Mouse (Mus musculus) forebrain, embryonic 11.5 days (tissue): Measurements from ENCODE around the gene Sult1c2. TPM values are rescaled to one million over a fixed set of nuclear protein-coding genes. Genes with fewer than 3 reads are reported as not detected.
"Not testable (repeated sequence)": the region's sequence is repeated elsewhere in the genome, so short reads cannot be mapped to it uniquely, and the experiment has no call there.

Experiments used
- ATAC-seq: fragments of 200-750 bp; cut with Nextera tagmentation; replicated peaks from 2 replicates; pipeline ENCODE4 v1.8.0; 2017; ENCODE audit warnings: moderate TSS enrichment; ENCODE audit not compliant: low FRiP score
- DNase-seq: peaks from one replicate; pipeline ENCODE4 v3.0.0-alpha.2; 2017; ENCODE audit warnings: low spot score
- H3K27ac ChIP-seq: fragments of 300-500 bp; sonication (generic); 2 replicates; pipeline ENCODE4 v1.5.1; 2014; ENCODE audit warnings: low read depth, low read length
- H3K27me3 ChIP-seq: fragments of 300-500 bp; sonication (generic); 2 replicates; pipeline ENCODE4 v1.6.1; 2014; ENCODE audit warnings: mild to moderate bottlenecking, low read length, mixed read lengths; ENCODE audit not compliant: control insufficient read depth, insufficient read depth
- H3K36me3 ChIP-seq: fragments of 300-500 bp; sonication (generic); 2 replicates; pipeline ENCODE4 v1.6.1; 2014; ENCODE audit warnings: mild to moderate bottlenecking, low read length, moderate library complexity, mixed read lengths; ENCODE audit not compliant: control insufficient read depth, insufficient read depth
- H3K4me1 ChIP-seq: fragments of 300-500 bp; sonication (generic); replicated peaks from 2 replicates; pipeline ENCODE4 v1.6.1; 2014; ENCODE audit warnings: low read length, mixed read lengths; ENCODE audit not compliant: control insufficient read depth, insufficient read depth
- H3K4me2 ChIP-seq: fragments of 300-500 bp; sonication (generic); 2 replicates; pipeline ENCODE4 v1.6.1; 2014; ENCODE audit warnings: low read depth, mild to moderate bottlenecking, low read length, moderate library complexity, mixed read lengths; ENCODE audit not compliant: severe bottlenecking
- H3K4me3 ChIP-seq: fragments of 300-500 bp; sonication (generic); 2 replicates; pipeline ENCODE4 v1.5.1; 2014; ENCODE audit warnings: low read depth, low read length
- H3K9ac ChIP-seq: fragments of 300-500 bp; sonication (generic); 2 replicates; pipeline ENCODE4 v1.6.1; 2014; ENCODE audit warnings: low read length
- H3K9me3 ChIP-seq: fragments of 300-500 bp; sonication (generic); 2 replicates; pipeline ENCODE4 v1.6.1; 2016; ENCODE audit warnings: low read length, mixed read lengths; ENCODE audit not compliant: control insufficient read depth
- WGBS: fragments of 180-500 bp; shearing (Covaris S2); extraction: QIAGEN DNeasy Blood & Tissue Kit; methylation state at CpG from one replicate; pipeline ENCODE4 v1.1.7; 2014; 5-methylcytosine and 5-hydroxymethylcytosine counted together
- polyA plus RNA-seq: library from polyadenylated mRNA; unstranded; fragments of >200 nt; fragmentation: Nextera tagmentation; extraction: Ambion mirVana; gene quantifications from 2 replicates; pipeline ENCODE4 v1.2.1, GENCODE M21; 2014

Sult1c2 gene
- polyA plus RNA-seq, 1 experiment from 2014 or later = not detected

- Histone ChIP-seq H3K4me2 (no peak overlapping the region), H3K4me1 (no peaks in the 10 kb centered on the region), H3K9me3 (no peaks in the 10 kb centered on the region), H3K4me3 (no peak overlapping the region), H3K36me3 (no peaks in the 10 kb centered on the region), H3K27ac (no peak overlapping the region), H3K9ac (no peak overlapping the region), H3K27me3 (no peaks in the 10 kb centered on the region)
- WGBS = 56% methylated on average over 3 of the region's 3 CpGs
- no peak for DNase-seq
- ATAC-seq = no peak
These were observed 12.8 kb downstream of the Sult1c2 start for GRCm38 (mm10) chr17:53833366-53833765.

- WGBS = 89% methylated on average over 16 of the region's 16 CpGs
- not testable (repeated sequence) for H3K36me3 ChIP-seq, H3K4me3 ChIP-seq, ATAC-seq, H3K27me3 ChIP-seq, H3K4me2 ChIP-seq, H3K9me3 ChIP-seq, H3K4me1 ChIP-seq, H3K9ac ChIP-seq, DNase-seq, H3K27ac ChIP-seq
These were observed 42.2 kb downstream of the Sult1c2 start for GRCm38 (mm10) chr17:53803974-53804373.

GRCm38 (mm10) chr17:53783381-53783780, 62.8 kb downstream of the Sult1c2 start:
- no peaks in the 10 kb centered on the region for H3K27me3 ChIP-seq
- H3K27ac ChIP-seq = no peak overlapping the region
- H3K9me3 ChIP-seq = no peaks in the 10 kb centered on the region
- H3K9ac ChIP-seq = no peak overlapping the region
- H3K36me3 ChIP-seq = no peaks in the 10 kb centered on the region
- no peak overlapping the region for H3K4me2 ChIP-seq
- no peak overlapping the region for H3K4me3 ChIP-seq
- no peak for ATAC-seq
- DNase-seq = no peak
- no peaks in the 10 kb centered on the region for H3K4me1 ChIP-seq
- 85% methylated on average over 1 of the region's 1 CpGs for WGBS

Other genes with a start within 250 kb of the Sult1c2 start
- 51.3 and 58.5 TPM in 2 replicates for gene Sgo1, start 157.0 kb downstream of the Sult1c2 start, polyA plus RNA-seq
- 0.20 TPM in 1 of 2 replicates, not detected in the other for gene Sult1c1, start 144.3 kb upstream of the Sult1c2 start, polyA plus RNA-seq